Mouse (Mus musculus): ENCODE measurements around the gene Cfap58. TPM values are rescaled to one million over a fixed set of nuclear protein-coding genes. Genes with fewer than 3 reads are reported as not detected.

Gene Cfap58
- total and polyA plus RNA-seq, 2 experiments from 2014 or later = 0.04 TPM; not detected in 1

DNA sequence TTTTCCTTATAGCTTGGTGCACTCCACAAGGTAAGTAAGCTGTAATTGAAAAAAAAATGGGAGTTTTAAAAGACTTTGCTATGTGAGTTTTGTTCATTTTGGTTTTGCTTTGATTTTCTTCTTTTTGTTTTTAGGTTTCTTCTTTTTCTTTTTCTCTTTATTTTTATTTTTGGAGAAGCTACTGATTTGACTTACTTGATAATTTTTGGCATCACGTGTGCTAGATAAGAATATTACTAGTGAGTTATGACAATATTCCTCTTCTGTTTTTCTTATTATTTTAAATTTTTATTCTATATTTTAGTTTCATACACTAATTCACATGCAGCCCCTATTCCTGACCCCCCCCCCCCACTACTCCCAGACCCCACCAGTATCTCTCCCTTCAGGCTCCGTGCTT lies 10.4 kb upstream of the Cfap58 start:
- ATAC-seq (ENCODE audit: insufficient read depth, low read depth) (no peak), DNase-seq (ENCODE audit: low spot score) (no peak)
- Histone ChIP-seq H3K27me3 (ENCODE audit: control insufficient read depth, insufficient read depth, low read length) (no peaks in the 10 kb centered on the region), H3K4me1 (ENCODE audit: control insufficient read depth, insufficient read depth) (no peaks in the 10 kb centered on the region), H3K4me3 (ENCODE audit: low read depth, low read length) (no peak overlapping the region), H3K27ac (ENCODE audit: low read depth) (no peak overlapping the region), H3K9me3 (replicated peaks; ENCODE audit: control insufficient read depth, low read length) (0 out of 2 replicates have a peak, but pooled peaks cover 3% of the 10 kb centered on the region), H3K4me2 (ENCODE audit: low read depth, low read length) (no peak overlapping the region), H3K9ac (replicated peaks; ENCODE audit: low read depth, low read length) (no peak overlapping the region), H3K36me3 (replicated peaks; ENCODE audit: control insufficient read depth, insufficient read depth, low read length) (no peaks in the 10 kb centered on the region)
- no peak for TF ChIP-seq EP300 (IDR thresholded peaks at IDR 0.05; ENCODE audit: low read depth)
- TF ChIP-seq CTCF (IDR thresholded peaks at IDR 0.05; ENCODE audit: low read depth) = no peak
- WGBS = 80% methylated on average over 2 of the region's 2 CpGs

DNA sequence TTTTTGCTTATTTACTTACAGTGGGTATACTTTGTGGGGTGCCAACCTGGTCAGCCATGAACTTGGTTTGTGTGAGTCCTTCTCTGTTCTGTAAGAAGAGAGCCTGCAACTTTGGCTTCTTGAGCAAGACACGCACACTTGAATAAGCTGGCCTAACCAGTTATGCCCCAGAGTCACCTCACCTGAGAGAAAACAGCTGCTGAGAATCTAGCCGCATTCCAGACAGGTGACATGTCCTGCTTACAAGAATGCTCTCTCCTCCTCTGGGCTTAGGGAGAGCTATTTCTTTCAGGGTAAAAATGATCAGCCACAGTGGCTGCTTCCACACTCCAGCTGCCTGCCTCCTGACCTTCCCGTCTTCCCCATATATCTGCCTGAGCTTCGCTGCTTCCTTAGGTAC lies 8.4 kb upstream of the Cfap58 start:
- Histone ChIP-seq H3K4me3 (ENCODE audit: low read depth, low read length) (no peak overlapping the region), H3K27me3 (ENCODE audit: control insufficient read depth, insufficient read depth, low read length) (no peaks in the 10 kb centered on the region), H3K4me1 (ENCODE audit: control insufficient read depth, insufficient read depth) (no peaks in the 10 kb centered on the region), H3K4me2 (ENCODE audit: low read depth, low read length) (no peak overlapping the region), H3K27ac (ENCODE audit: low read depth) (no peak overlapping the region), H3K36me3 (replicated peaks; ENCODE audit: control insufficient read depth, insufficient read depth, low read length) (no peaks in the 10 kb centered on the region), H3K9me3 (replicated peaks; ENCODE audit: control insufficient read depth, low read length) (0 out of 2 replicates have a peak, but pooled peaks cover 3% of the 10 kb centered on the region), H3K9ac (replicated peaks; ENCODE audit: low read depth, low read length) (no peak overlapping the region)
- TF ChIP-seq EP300 (IDR thresholded peaks at IDR 0.05; ENCODE audit: low read depth) (no peak), CTCF (IDR thresholded peaks at IDR 0.05; ENCODE audit: low read depth) (no peak)
- DNase-seq (ENCODE audit: low spot score) (no peak), ATAC-seq (ENCODE audit: insufficient read depth, low read depth) (no peak)
- WGBS = 81% methylated on average over 4 of the region's 4 CpGs

DNA sequence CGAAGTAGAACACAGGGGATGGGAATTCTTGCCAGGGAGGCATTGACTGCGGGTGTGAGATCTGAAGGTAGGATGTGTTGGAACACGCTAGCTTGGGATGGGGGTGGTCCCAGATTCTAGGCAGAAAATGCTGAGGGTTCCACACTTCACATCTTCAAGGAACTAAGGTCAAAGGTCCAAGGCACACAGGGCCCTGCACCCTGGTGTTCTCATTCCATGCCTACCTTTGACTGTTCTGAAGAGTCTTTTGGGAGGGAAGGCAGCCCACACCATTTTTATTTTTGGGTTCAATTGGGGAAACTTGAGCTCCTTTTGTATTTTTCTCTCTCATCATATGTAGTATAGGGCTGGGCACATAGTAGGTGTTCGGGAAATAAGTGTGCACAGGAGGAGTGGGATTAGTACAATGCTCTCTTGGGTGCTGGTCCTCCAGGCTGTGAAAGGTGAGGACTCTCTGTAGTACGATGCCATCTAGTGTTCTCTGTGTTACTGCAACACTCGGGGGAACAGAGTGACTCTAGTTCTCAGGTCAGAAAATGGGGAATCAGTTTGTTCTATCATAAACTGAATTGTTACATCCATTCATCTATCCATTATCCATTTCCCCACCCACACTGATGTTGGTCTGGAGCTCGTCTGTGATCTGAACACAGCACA lies 5.4 kb upstream of the Cfap58 start:
- DNase-seq (ENCODE audit: low spot score) (peak; percentile 82), ATAC-seq (ENCODE audit: insufficient read depth, low read depth) (peak; percentile 81)
- H3K4me2 ChIP-seq (ENCODE audit: low read depth, low read length) = no peak overlapping the region
- WGBS = 41% methylated on average over 7 of the region's 7 CpGs
- TF ChIP-seq CTCF (IDR thresholded peaks at IDR 0.05; ENCODE audit: low read depth) = peak; percentile 93
- no peak for TF ChIP-seq EP300 (IDR thresholded peaks at IDR 0.05; ENCODE audit: low read depth)
- H3K27me3 ChIP-seq (ENCODE audit: control insufficient read depth, insufficient read depth, low read length) = no peaks in the 10 kb centered on the region
- H3K9me3 ChIP-seq (replicated peaks; ENCODE audit: control insufficient read depth, low read length) = no peaks in the 10 kb centered on the region
- no peak overlapping the region for H3K4me3 ChIP-seq (ENCODE audit: low read depth, low read length)
- H3K9ac ChIP-seq (replicated peaks; ENCODE audit: low read depth, low read length) = no peak overlapping the region
- no peak overlapping the region for H3K27ac ChIP-seq (ENCODE audit: low read depth)
- peaks cover under 1% of the 10 kb centered on the region; the same call in 1 of the 2 replicates for H3K4me1 ChIP-seq (ENCODE audit: control insufficient read depth, insufficient read depth)
- H3K36me3 ChIP-seq (replicated peaks; ENCODE audit: control insufficient read depth, insufficient read depth, low read length) = no peaks in the 10 kb centered on the region

DNA sequence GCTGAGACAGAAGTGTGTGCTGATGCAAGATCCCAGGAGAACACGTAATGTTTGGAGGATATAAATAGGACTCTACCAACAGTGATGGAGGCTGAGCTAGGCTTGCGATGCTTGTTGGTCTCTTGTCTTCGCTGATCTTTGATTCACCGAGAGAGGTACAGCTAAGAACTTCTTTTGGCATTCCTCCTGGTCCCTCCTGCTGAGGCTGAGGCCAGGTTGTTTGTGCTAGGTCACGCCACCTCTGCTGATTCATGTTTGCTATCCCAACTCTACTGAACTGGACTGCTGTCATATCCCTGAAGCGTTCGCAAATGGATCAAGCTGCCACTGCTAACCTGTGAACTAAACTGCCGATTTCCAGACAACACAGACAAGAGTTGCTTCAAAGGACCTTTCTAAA lies 3.3 kb upstream of the Cfap58 start:
- peaks cover 6% of the 10 kb centered on the region; the same call in 1 of the 2 replicates for H3K4me1 ChIP-seq (ENCODE audit: control insufficient read depth, insufficient read depth)
- H3K9me3 ChIP-seq (replicated peaks; ENCODE audit: control insufficient read depth, low read length) = no peaks in the 10 kb centered on the region
- H3K27ac ChIP-seq (ENCODE audit: low read depth) = no peak overlapping the region
- DNase-seq (ENCODE audit: low spot score) = no peak
- no peak overlapping the region for H3K4me3 ChIP-seq (ENCODE audit: low read depth, low read length)
- no peak overlapping the region for H3K9ac ChIP-seq (replicated peaks; ENCODE audit: low read depth, low read length)
- TF ChIP-seq EP300 (IDR thresholded peaks at IDR 0.05; ENCODE audit: low read depth) (no peak), CTCF (IDR thresholded peaks at IDR 0.05; ENCODE audit: low read depth) (no peak)
- H3K27me3 ChIP-seq (ENCODE audit: control insufficient read depth, insufficient read depth, low read length) = peaks cover 9% of the 10 kb centered on the region
- 82% methylated on average over 8 of the region's 8 CpGs for WGBS
- no peaks in the 10 kb centered on the region for H3K36me3 ChIP-seq (replicated peaks; ENCODE audit: control insufficient read depth, insufficient read depth, low read length)
- no peak overlapping the region for H3K4me2 ChIP-seq (ENCODE audit: low read depth, low read length)
- ATAC-seq (ENCODE audit: insufficient read depth, low read depth) = no peak

DNA sequence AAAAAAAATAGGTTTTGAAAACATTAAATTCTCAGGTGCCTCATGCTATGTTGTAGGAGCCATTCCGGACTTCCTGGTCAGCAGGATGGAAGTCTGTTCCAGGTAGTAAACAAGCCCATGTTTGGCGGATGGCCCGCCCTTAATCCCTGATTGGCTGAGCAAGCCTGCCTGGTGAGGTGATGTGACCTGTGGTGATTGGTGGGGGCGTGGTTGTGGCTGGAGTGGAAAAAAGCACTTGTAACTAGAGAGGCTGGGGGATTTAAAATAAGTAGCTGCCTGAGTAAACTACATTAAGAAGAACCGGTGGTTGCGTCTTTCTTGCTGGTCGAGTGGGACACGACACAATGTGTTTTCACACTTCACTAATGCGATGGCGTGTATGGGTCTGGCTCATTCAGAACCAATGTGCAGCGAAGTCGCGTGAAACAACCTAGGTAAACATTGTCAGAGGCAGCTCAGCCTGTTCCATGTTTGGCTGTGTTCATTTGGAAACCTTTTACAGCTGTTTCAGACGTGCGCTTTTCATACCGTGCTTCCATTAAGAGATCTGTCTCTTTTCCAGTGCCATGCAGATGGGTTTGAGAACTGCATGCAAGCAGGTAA lies 2.7 kb upstream of the Cfap58 start:
- Histone ChIP-seq H3K9me3 (replicated peaks; ENCODE audit: control insufficient read depth, low read length) (no peaks in the 10 kb centered on the region), H3K4me1 (ENCODE audit: control insufficient read depth, insufficient read depth) (peaks cover 6% of the 10 kb centered on the region; the same call in 1 of the 2 replicates), H3K36me3 (replicated peaks; ENCODE audit: control insufficient read depth, insufficient read depth, low read length) (no peaks in the 10 kb centered on the region), H3K4me3 (ENCODE audit: low read depth, low read length) (no peak overlapping the region), H3K27me3 (ENCODE audit: control insufficient read depth, insufficient read depth, low read length) (peaks cover 9% of the 10 kb centered on the region), H3K27ac (ENCODE audit: low read depth) (no peak overlapping the region), H3K4me2 (ENCODE audit: low read depth, low read length) (no peak overlapping the region), H3K9ac (replicated peaks; ENCODE audit: low read depth, low read length) (no peak overlapping the region)
- 68% methylated on average over 16 of the region's 16 CpGs for WGBS
- TF ChIP-seq EP300 (IDR thresholded peaks at IDR 0.05; ENCODE audit: low read depth) = no peak
- no peak for TF ChIP-seq CTCF (IDR thresholded peaks at IDR 0.05; ENCODE audit: low read depth)
- no peak for DNase-seq (ENCODE audit: low spot score)
- ATAC-seq (ENCODE audit: insufficient read depth, low read depth) = no peak
